Mouse (Mus musculus) kidney, postnatal 14 days (tissue): ENCODE data around the gene Tssk3.
A peak's percentile ranks its signal among the peaks of the same experiment; 100 is the strongest.

Experiments used
- DNase-seq: peaks from one replicate; pipeline ENCODE4 v3.0.0; 2022; ENCODE audit warnings: mixed read lengths

The Tssk3 gene

GRCm38 (mm10) chr4:129447778-129448563 is 42.9 kb downstream of the Tssk3 start:
- DNase-seq: no peak

GRCm38 (mm10) chr4:129447360-129447759 is 43.5 kb downstream of the Tssk3 start:
- DNase-seq: no peak

GRCm38 (mm10) chr4:129441145-129441544 is 49.7 kb downstream of the Tssk3 start:
- DNase-seq: peak; percentile 39

- DNase-seq: peak; percentile 88
Observed at GRCm38 (mm10) chr4:129440340-129441063, 50.3 kb downstream of the Tssk3 start, which contains the start of gene Zbtb8b. Gene Zbtb8b (minus strand): TSS chr4:129440853.
